In the genomic region with DNA sequence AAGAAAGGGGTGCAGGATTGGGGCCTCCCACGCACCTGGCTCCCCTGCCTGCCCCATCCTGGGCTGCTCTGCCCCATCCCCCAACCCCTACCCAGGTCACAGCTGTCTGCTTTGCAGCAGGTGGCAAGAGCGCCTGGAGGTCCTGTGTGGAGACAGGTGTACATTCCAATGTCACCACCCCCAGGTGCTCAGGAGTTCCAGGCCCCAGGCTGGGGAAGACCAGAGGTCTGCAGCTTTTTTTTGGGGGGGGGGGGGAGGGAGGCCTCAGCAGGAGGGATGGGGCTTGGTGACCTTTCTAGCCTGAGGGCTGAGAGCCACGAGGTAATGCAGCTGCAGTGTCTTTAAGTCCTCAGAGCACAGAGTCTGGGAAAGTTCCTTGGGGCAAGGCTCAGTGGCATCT, we compare ENCODE assay signal across 10 mouse cellular contexts.
A peak's percentile ranks its signal among the peaks of the same experiment; 100 is the strongest.
DNase-seq lines count a peak whose midpoint lies in the region; ATAC-seq and TF ChIP-seq lines count a peak whose summit lies in the region.
"Had no signal": no experiment of that assay in that cellular context is flagged by ENCODE, and none has a peak within 500 bp of the region (broad histone marks: within the 10 kb centered on the region; RNA-seq: fewer than 3 reads in every experiment).

No protein-coding gene starts in this region.

- H3K4me2 ChIP-seq in embryonic facial prominence, embryonic 12.5 days (replicated peaks) = no peak overlapping the region
- H3K4me2 ChIP-seq: neural tube, embryonic 12.5 days had no signal

- in situ Hi-C loops in ES-E14 (cut with MboI; ENCODE audit: low sequenced_read_pairs in 2 of 2, unreplicated experiment in 2 of 2) = loop anchor here in 1 of 2 experiments (10.0 kb wide), 1 partner anchor 124 kb away; no protein-coding TSS in a partner anchor

- ATAC-seq in embryonic facial prominence, embryonic 12.5 days (ENCODE audit: insufficient number of reproducible peaks, insufficient read depth, low FRiP score, low TSS enrichment) = no peak

- intact Hi-C loops in left cerebral cortex, adult 2 months (cut with DNase I) = no loop called here
- intact Hi-C loops in left cerebral cortex, postnatal 4 days (cut with DNase I) = no loop called here

- no peak overlapping the region for H3K4me3 ChIP-seq in layer of hippocampus, adult 2 months
- H3K4me3 ChIP-seq in ES-E14 (ENCODE audit: insufficient read depth in 1 of 2, low read depth in 1 of 2, low read length in 2 of 2, poor library complexity in 1 of 2, severe bottlenecking in 1 of 2) = peak overlapping the region in 1 of 2 experiments; percentile 6; a peak in 1 of 4 replicates
- no peak overlapping the region for H3K4me3 ChIP-seq in embryonic facial prominence, embryonic 12.5 days
- H3K4me3 ChIP-seq in thymus, adult 2 months (ENCODE audit: control insufficient read depth, insufficient read depth, low read length) = no peak overlapping the region
- H3K4me3 ChIP-seq in left cerebral cortex, adult 2 months = no peak overlapping the region
- H3K4me3 ChIP-seq: neural tube, embryonic 12.5 days had no signal

- no peak for TF ChIP-seq POLR2A in thymus, adult 2 months (IDR thresholded peaks at IDR 0.05; ENCODE audit: control insufficient read depth, extremely low read depth, insufficient read depth, low read length, poor library complexity)

- no peak for TF ChIP-seq CTCF in layer of hippocampus, adult 2 months (conservative IDR thresholded peaks at IDR 0.05)
- no peak for TF ChIP-seq CTCF in thymus, adult 2 months (IDR thresholded peaks at IDR 0.05; ENCODE audit: borderline replicate concordance, control insufficient read depth, extremely low read depth, insufficient read depth, low read length, poor library complexity)
- no peak for TF ChIP-seq CTCF in left cerebral cortex, adult 2 months (IDR thresholded peaks at IDR 0.05)

- H3K4me1 ChIP-seq in ES-E14 (ENCODE audit: control insufficient read depth in 2 of 2, insufficient read depth in 2 of 2, low read length in 2 of 2, poor library complexity in 1 of 2) = peaks cover 19 to 59% of the 10 kb centered on the region in 2 experiments
- H3K4me1 ChIP-seq in embryonic facial prominence, embryonic 12.5 days = peaks cover 72% of the 10 kb centered on the region
- H3K4me1 ChIP-seq in thymus, adult 2 months (replicated peaks; ENCODE audit: control insufficient read depth, insufficient read depth, low read length) = peaks cover 53% of the 10 kb centered on the region

- peak overlapping the region; percentile 25; the same call in 1 of the 2 replicates for H3K9ac ChIP-seq in ES-E14 (ENCODE audit: insufficient read depth, low read depth, low read length, poor library complexity, severe bottlenecking)
- no peak overlapping the region for H3K9ac ChIP-seq in embryonic facial prominence, embryonic 12.5 days
- H3K9ac ChIP-seq: neural tube, embryonic 12.5 days had no signal

- DNase-seq in layer of hippocampus, adult 2 months (ENCODE audit: low spot score in 2 of 2) = no peak
- DNase-seq in layer of hippocampus, adult 11-12 months (ENCODE audit: low spot score) = no peak
- peak; percentile 51 for DNase-seq in ES-E14 (ENCODE audit: low read depth, low spot score)
- peak; percentile 67 for DNase-seq in thymus, adult 2 months
- DNase-seq in left cerebral cortex, adult 2 months (ENCODE audit: extremely low spot score in 1 of 2, low spot score in 2 of 2) = no peak
- no peak for DNase-seq in left cerebral cortex, postnatal 4 days
- DNase-seq: kidney, postnatal 14 days; right cerebral cortex, postnatal 4 days had no signal

- no peaks in the 10 kb centered on the region for H3K9me3 ChIP-seq in ES-E14 (ENCODE audit: control insufficient read depth, insufficient read depth, low read depth, low read length)
- H3K9me3 ChIP-seq in embryonic facial prominence, embryonic 12.5 days = no peaks in the 10 kb centered on the region
- H3K9me3 ChIP-seq: neural tube, embryonic 12.5 days had no signal

- WGBS in embryonic facial prominence, embryonic 12.5 days = 14% methylated on average over 3 of the region's 3 CpGs
- WGBS in thymus, adult 2 months = 23% methylated on average over 3 of the region's 3 CpGs

- peak overlapping the region; percentile 14; the same call in 1 of the 2 replicates for H3K27ac ChIP-seq in layer of hippocampus, adult 2 months
- H3K27ac ChIP-seq in ES-E14 (ENCODE audit: insufficient read depth, low read depth, low read length, poor library complexity, severe bottlenecking) = peak overlapping the region; percentile 81
- 0 out of 2 replicates have a peak overlapping the region, but pooled peaks have one; percentile 23 for H3K27ac ChIP-seq in embryonic facial prominence, embryonic 12.5 days
- H3K27ac ChIP-seq in thymus, adult 2 months (ENCODE audit: control insufficient read depth, insufficient read depth, low read length) = no peak overlapping the region
- no peak overlapping the region for H3K27ac ChIP-seq in left cerebral cortex, adult 2 months
- H3K27ac ChIP-seq: neural tube, embryonic 12.5 days had no signal

- H3K36me3 ChIP-seq in ES-E14 (ENCODE audit: control insufficient read depth, insufficient read depth, low read length, poor library complexity, severe bottlenecking) = no peaks in the 10 kb centered on the region
- H3K36me3 ChIP-seq in embryonic facial prominence, embryonic 12.5 days = no peaks in the 10 kb centered on the region
- H3K36me3 ChIP-seq in thymus, adult 2 months (ENCODE audit: control insufficient read depth, insufficient read depth, low read length) = no peaks in the 10 kb centered on the region
- H3K36me3 ChIP-seq: neural tube, embryonic 12.5 days had no signal

- H3K27me3 ChIP-seq in embryonic facial prominence, embryonic 12.5 days = no peaks in the 10 kb centered on the region
- H3K27me3 ChIP-seq in thymus, adult 2 months (ENCODE audit: control insufficient read depth, insufficient read depth, low read length) = no peaks in the 10 kb centered on the region
- H3K27me3 ChIP-seq: neural tube, embryonic 12.5 days had no signal

TF ChIP-seq in ES-E14, 5 proteins besides CTCF, POLR2A, EP300 and RAD21:
- TF ChIP-seq ZC3H11A (IDR thresholded peaks at IDR 0.05; ENCODE audit: borderline replicate concordance, low read depth, low read length) (no peak), HCFC1 (IDR thresholded peaks at IDR 0.05; ENCODE audit: borderline replicate concordance, insufficient read depth, low read length) (no peak), MAFK (IDR thresholded peaks at IDR 0.05; ENCODE audit: insufficient read depth, low read depth, low read length) (no peak), ZNF384 (IDR thresholded peaks at IDR 0.05; ENCODE audit: low read depth, low read length) (no peak)
TF ChIP-seq in ES-E14: peak in this region for 0.

Comparison
In these comparisons a context has a peak if more than half of its experiments do, and no peak if none do; other contexts are left out.
1. DNase-seq: peak in ES-E14 (single experiment) and thymus, adult 2 months (single experiment); none in layer of hippocampus, adult 2 months (0 of 2), layer of hippocampus, adult 11-12 months (single experiment), left cerebral cortex, adult 2 months (0 of 2) and left cerebral cortex, postnatal 4 days (single experiment).
2. H3K27ac ChIP-seq: peak in layer of hippocampus, adult 2 months (single experiment), ES-E14 (single experiment) and embryonic facial prominence, embryonic 12.5 days (single experiment); none in thymus, adult 2 months (single experiment) and left cerebral cortex, adult 2 months (single experiment).